Mouse (Mus musculus) lung, postnatal 4 days (tissue): ENCODE results near the gene Ano8.
"Not testable (repeated sequence)": the region's sequence is repeated elsewhere in the genome, so short reads cannot be mapped to it uniquely, and the experiment has no call there.

ENCODE experiments used
- DNase-seq, 2 experiments: peaks; one replicate each; pipeline ENCODE4 v3.0.0; 2021

Gene Ano8

DNA sequence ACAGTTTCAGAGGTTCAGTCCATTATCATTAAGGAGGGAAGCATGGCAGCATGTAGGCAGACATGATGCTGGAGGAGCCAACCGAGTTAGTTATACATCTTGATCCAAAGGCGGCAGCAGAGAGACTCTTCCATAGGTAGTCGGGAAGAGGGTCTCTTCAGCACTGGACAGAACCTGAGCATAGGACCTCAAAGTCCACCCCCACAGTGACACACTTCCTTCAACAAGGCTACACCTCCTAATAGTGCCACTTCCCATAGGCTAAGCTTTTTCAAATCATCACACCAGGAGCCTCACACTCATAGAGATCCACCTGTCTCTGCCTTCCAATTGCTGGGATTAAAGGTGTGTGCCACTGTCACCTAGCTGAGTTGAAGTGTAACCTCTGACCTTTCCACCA, 48.7 kb downstream of the Ano8 start:
- DNase-seq = no peak

DNA sequence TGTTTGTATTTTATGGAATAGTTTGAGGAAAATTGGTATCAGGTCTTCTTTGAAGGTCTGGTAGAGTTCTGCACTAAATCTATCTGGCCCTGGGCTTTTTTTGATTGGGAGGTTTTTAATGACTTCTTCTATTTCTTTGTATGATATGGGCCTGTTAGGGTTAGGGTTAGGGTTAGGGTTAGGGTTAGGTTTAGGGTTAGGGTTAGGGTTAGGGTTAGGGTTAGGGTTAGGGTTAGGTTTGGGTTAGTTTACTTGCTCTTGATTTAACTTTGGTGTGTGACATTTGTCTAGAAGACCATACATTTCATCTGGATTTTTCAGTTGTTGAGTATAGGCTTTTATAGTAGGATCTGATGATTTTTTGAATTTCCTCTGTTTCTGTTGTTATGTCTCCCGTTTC, 52.8 kb downstream of the Ano8 start:
- not testable (repeated sequence) for DNase-seq
